ENCODE assay signal across 8 mouse cellular contexts in the genomic region with DNA sequence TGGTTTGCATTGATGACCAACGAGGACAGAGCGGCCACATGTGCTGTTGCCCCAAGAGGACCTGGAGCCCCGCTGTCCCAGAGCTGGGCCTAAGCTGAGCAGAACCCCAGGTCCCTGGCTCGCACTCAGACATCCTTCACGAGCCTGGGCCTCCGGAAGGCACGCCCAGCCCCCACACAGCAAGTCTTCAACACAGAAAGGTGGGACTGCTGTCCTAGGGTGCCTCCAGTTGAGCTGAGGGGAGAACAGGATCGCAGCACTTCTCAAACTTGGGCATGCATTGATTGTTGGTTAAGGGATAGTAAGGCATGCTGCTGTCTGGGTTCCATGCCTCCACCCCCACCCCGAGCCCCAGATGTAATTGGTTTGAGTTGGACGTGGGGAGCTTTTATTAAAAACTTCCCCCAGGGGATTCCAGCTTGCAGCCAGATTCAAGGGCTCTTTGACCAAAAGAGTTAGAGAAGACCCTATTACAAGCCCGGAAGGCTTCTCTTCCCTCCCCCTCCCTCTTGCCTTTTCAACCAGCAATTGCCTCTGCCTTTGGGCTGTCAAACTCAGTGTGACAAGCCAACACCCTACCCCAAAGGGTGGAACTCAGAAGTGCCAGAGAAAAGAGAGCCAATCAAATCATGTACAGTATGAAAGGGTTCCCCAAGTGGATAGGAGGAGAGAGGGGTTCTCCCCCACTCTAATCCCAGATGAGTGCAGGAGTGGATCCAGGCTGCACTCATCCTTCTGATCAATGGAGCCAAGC. TPM values are rescaled to one million over a fixed set of nuclear protein-coding genes. Genes with fewer than 3 reads are reported as not detected.
DNase-seq lines count a peak whose midpoint lies in the region; ATAC-seq lines count a peak whose summit lies in the region.

No protein-coding gene starts in this region.

- peak; percentile 78 for ATAC-seq in hindbrain, embryonic 14.5 days (ENCODE audit: low FRiP score)

- peak overlapping the region; percentile 69 for H3K27ac ChIP-seq in hindbrain, embryonic 14.5 days

- H3K36me3 ChIP-seq in hindbrain, embryonic 14.5 days (replicated peaks; ENCODE audit: control insufficient read depth, insufficient read depth): no peaks in the 10 kb centered on the region
- H3K36me3 ChIP-seq in megakaryocyte, embryonic 14.5 days (replicated peaks; ENCODE audit: low read length): no peaks in the 10 kb centered on the region

- no peaks in the 10 kb centered on the region for H3K27me3 ChIP-seq in hindbrain, embryonic 14.5 days (ENCODE audit: control insufficient read depth, insufficient read depth, low read length)
- H3K27me3 ChIP-seq in megakaryocyte, embryonic 14.5 days (replicated peaks): no peaks in the 10 kb centered on the region

- no peaks in the 10 kb centered on the region for H3K9me3 ChIP-seq in hindbrain, embryonic 14.5 days (ENCODE audit: control insufficient read depth, low read length)
- no peaks in the 10 kb centered on the region for H3K9me3 ChIP-seq in megakaryocyte, embryonic 14.5 days

- DNase-seq in left cerebral cortex, postnatal 25 days (ENCODE audit: low spot score in 2 of 2): peak; percentile 32 to 68
- DNase-seq in left cerebral cortex, postnatal 10 days (ENCODE audit: extremely low spot score in 1 of 2, low spot score in 2 of 2): no peak
- peak; percentile 80 for DNase-seq in R1 (ENCODE audit: low read depth, low spot score)
- peak; percentile 37 for DNase-seq in embryo, embryonic 9.5 days (ENCODE audit: extremely low spot score)
- peak; percentile 52 for DNase-seq in hindbrain, embryonic 14.5 days (ENCODE audit: low spot score)
- no peak for DNase-seq in frontal cortex, postnatal 25 days (ENCODE audit: low spot score in 2 of 2)
- DNase-seq in urinary bladder, adult 18-20 months (ENCODE audit: low spot score in 2 of 2): no peak

- peak overlapping the region; percentile 81 for H3K4me2 ChIP-seq in hindbrain, embryonic 14.5 days (replicated peaks)

- peak overlapping the region; percentile 46 for H3K4me3 ChIP-seq in hindbrain, embryonic 14.5 days (replicated peaks; ENCODE audit: low read length)
- H3K4me3 ChIP-seq in megakaryocyte, embryonic 14.5 days (replicated peaks): peak overlapping the region; percentile 95

- H3K9ac ChIP-seq in hindbrain, embryonic 14.5 days: peak overlapping the region; percentile 57

- intact Hi-C loops in left cerebral cortex, postnatal 25 days (cut with DNase I): loop anchor here (1.0 to 5.0 kb wide), 6 partner anchors 40 to 190 kb away; no protein-coding TSS in a partner anchor
- intact Hi-C loops in left cerebral cortex, postnatal 10 days (cut with DNase I): loop anchor here (2.0 to 10.0 kb wide), 5 partner anchors 48 to 306 kb away; no protein-coding TSS in a partner anchor

- 2% methylated on average over 11 of the region's 11 CpGs for WGBS in hindbrain, embryonic 14.5 days

- H3K4me1 ChIP-seq in hindbrain, embryonic 14.5 days (replicated peaks; ENCODE audit: control insufficient read depth, insufficient read depth, low read length): peaks cover 6% of the 10 kb centered on the region
- peaks cover 44% of the 10 kb centered on the region for H3K4me1 ChIP-seq in megakaryocyte, embryonic 14.5 days

RNA-seq across cellular contexts. Expression of a gene that starts 1.0 kb away (rescaled TPM):
- total RNA-seq in left cerebral cortex, postnatal 25 days (2021): 100 to 1,000 TPM; 194 to 203 TPM
- 100 to 1,000 TPM in 1 of 2 experiments, 10 to 100 TPM in 1; 97.6 to 104 TPM for total RNA-seq in left cerebral cortex, postnatal 10 days (2021)
- polyA plus RNA-seq in hindbrain, embryonic 14.5 days (2014; fragmentation: Nextera tagmentation; extraction: Ambion mirVana): 99.2 and 103 TPM in 2 replicates
- polyA plus RNA-seq in megakaryocyte, embryonic 14.5 days (2012; ENCODE audit: insufficient read depth, low replicate concordance): 0.17 and 0.65 TPM in 2 replicates

RNA-seq across cellular contexts. Expression of a gene that starts 12.0 kb away (rescaled TPM):
- 1 to 10 TPM in 1 of 2 experiments, under 1 TPM in 1; 0.92 to 1.0 TPM for total RNA-seq in left cerebral cortex, postnatal 25 days (2021)
- total RNA-seq in left cerebral cortex, postnatal 10 days (2021): under 1 TPM; 0.47 to 0.73 TPM
- 2.6 and 2.7 TPM in 2 replicates for polyA plus RNA-seq in hindbrain, embryonic 14.5 days (2014; fragmentation: Nextera tagmentation; extraction: Ambion mirVana)
- polyA plus RNA-seq in megakaryocyte, embryonic 14.5 days (2012; ENCODE audit: insufficient read depth, low replicate concordance): not detected in 2 replicates

Comparison
In these comparisons a context has a peak if more than half of its experiments do, and no peak if none do; other contexts are left out.
1. DNase-seq: peak in left cerebral cortex, postnatal 25 days (2 of 2), R1 (single experiment), embryo, embryonic 9.5 days (single experiment) and hindbrain, embryonic 14.5 days (single experiment); none in left cerebral cortex, postnatal 10 days (0 of 2), frontal cortex, postnatal 25 days (0 of 2) and urinary bladder, adult 18-20 months (0 of 2).